Mouse (Mus musculus): ENCODE data around the gene 1700017N19Rik. TPM values are rescaled to one million over a fixed set of nuclear protein-coding genes. Genes with fewer than 3 reads are reported as not detected.
A peak's percentile ranks its signal among the peaks of the same experiment; 100 is the strongest.

1700017N19Rik gene
- polyA plus RNA-seq, 1 experiment from 2014 or later, result not detected

DNA sequence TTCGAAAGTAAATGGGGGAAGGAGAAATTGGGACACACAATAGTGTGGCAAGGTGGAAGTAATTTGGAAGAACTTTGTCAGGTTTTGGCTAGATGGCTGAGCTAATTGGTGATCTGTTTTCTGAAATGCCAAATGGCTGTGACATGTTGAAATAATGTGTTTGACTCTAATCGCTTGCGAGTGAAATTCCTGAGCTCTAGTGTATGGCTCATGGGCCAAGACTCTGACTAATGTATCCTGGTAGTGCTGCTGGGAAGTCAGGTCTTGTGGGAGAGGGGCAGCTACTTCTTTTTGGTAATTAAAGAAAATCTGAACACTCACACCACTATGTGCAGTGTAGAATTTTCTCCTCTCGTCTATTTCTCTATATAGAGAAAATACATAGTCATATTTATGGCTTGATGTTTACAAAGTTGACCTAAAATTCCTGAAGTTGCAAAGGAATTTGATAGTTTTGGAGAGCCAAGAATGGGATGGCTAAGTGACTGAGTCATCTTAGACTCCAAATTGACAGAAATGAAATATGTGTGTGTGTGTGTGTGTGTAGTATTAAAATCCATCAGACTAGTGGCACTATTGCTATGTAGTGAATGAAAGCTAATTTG, 55.1 kb downstream of the 1700017N19Rik start:
- H3K4me2 ChIP-seq (ENCODE audit: low read length), result no peak overlapping the region
- H3K9ac ChIP-seq (ENCODE audit: low read depth, low read length), result no peak overlapping the region
- 83% methylated on average over 4 of the region's 4 CpGs for WGBS
- H3K27ac ChIP-seq, result no peak overlapping the region
- H3K4me1 ChIP-seq (replicated peaks; ENCODE audit: insufficient read depth, low read length), result no peaks in the 10 kb centered on the region
- peak; percentile 27 for DNase-seq (ENCODE audit: low spot score)
- H3K4me3 ChIP-seq (replicated peaks; ENCODE audit: low read depth, low read length), result no peak overlapping the region
- no peaks in the 10 kb centered on the region for H3K9me3 ChIP-seq (replicated peaks; ENCODE audit: low read length)
- no peaks in the 10 kb centered on the region for H3K27me3 ChIP-seq (ENCODE audit: insufficient read depth, low read length)
- no peak for TF ChIP-seq CTCF (IDR thresholded peaks at IDR 0.05; ENCODE audit: low read depth)
- no peak for ATAC-seq (replicated peaks; ENCODE audit: low FRiP score, low read depth)
- no peaks in the 10 kb centered on the region for H3K36me3 ChIP-seq (ENCODE audit: insufficient read depth, low read length)

DNA sequence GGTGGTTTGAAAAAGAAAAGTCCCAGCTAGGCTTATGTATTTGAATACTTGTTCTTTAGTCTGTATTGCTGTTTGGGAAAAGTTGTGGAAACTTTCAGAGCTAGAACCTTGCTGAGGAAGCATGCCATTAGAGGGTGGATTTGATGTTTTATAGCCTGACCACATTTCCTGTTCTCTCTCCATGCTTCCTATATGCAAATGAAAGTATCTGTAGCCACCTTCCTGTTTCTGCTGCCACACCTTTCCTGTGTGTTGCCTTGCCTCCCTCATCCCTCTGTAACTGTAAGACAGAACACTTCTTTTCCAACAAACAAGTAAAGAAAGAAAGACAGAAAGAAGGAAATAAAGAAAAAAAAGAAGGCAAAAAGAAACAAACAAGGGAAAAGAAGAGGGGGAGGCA, 63.9 kb downstream of the 1700017N19Rik start:
- no peak for DNase-seq (ENCODE audit: low spot score)
- Histone ChIP-seq H3K27ac (no peak overlapping the region), H3K27me3 (ENCODE audit: insufficient read depth, low read length) (no peaks in the 10 kb centered on the region), H3K36me3 (ENCODE audit: insufficient read depth, low read length) (no peaks in the 10 kb centered on the region), H3K4me3 (replicated peaks; ENCODE audit: low read depth, low read length) (no peak overlapping the region), H3K9ac (ENCODE audit: low read depth, low read length) (no peak overlapping the region), H3K9me3 (replicated peaks; ENCODE audit: low read length) (no peaks in the 10 kb centered on the region), H3K4me1 (replicated peaks; ENCODE audit: insufficient read depth, low read length) (no peaks in the 10 kb centered on the region), H3K4me2 (ENCODE audit: low read length) (no peak overlapping the region)
- no peak for TF ChIP-seq CTCF (IDR thresholded peaks at IDR 0.05; ENCODE audit: low read depth)
- no peak for ATAC-seq (replicated peaks; ENCODE audit: low FRiP score, low read depth)

GRCm38 (mm10) chr10:100661970-100662590, 71.8 kb downstream of the 1700017N19Rik start:
- no peak for TF ChIP-seq CTCF (IDR thresholded peaks at IDR 0.05; ENCODE audit: low read depth)
- Histone ChIP-seq H3K9me3 (replicated peaks; ENCODE audit: low read length) (no peaks in the 10 kb centered on the region), H3K27me3 (ENCODE audit: insufficient read depth, low read length) (no peaks in the 10 kb centered on the region), H3K4me2 (ENCODE audit: low read length) (no peak overlapping the region), H3K4me3 (replicated peaks; ENCODE audit: low read depth, low read length) (no peak overlapping the region), H3K27ac (no peak overlapping the region), H3K36me3 (ENCODE audit: insufficient read depth, low read length) (no peaks in the 10 kb centered on the region), H3K9ac (ENCODE audit: low read depth, low read length) (no peak overlapping the region), H3K4me1 (replicated peaks; ENCODE audit: insufficient read depth, low read length) (no peaks in the 10 kb centered on the region)
- 86% methylated on average over 2 of the region's 2 CpGs for WGBS
- ATAC-seq (replicated peaks; ENCODE audit: low FRiP score, low read depth) (no peak), DNase-seq (ENCODE audit: low spot score) (no peak)

Other genes starting within 250 kb of the 1700017N19Rik start
- gene Gm4302, start 249.6 kb upstream of the 1700017N19Rik start, polyA plus RNA-seq (2015; fragmentation: Nextera tagmentation; extraction: Ambion mirVana), result not detected in 2 replicates
- not detected in 2 replicates for gene Gm4303, start 244.5 kb upstream of the 1700017N19Rik start, polyA plus RNA-seq (2015; fragmentation: Nextera tagmentation; extraction: Ambion mirVana)
- gene Gm4305, start 239.4 kb upstream of the 1700017N19Rik start, polyA plus RNA-seq (2015; fragmentation: Nextera tagmentation; extraction: Ambion mirVana), result not detected in 2 replicates
- gene Gm4307, start 229.1 kb upstream of the 1700017N19Rik start, polyA plus RNA-seq (2015; fragmentation: Nextera tagmentation; extraction: Ambion mirVana), result not detected in 2 replicates
- gene Gm4312, start 207.9 kb upstream of the 1700017N19Rik start, polyA plus RNA-seq (2015; fragmentation: Nextera tagmentation; extraction: Ambion mirVana), result not detected in 2 replicates
- gene Tmtc3, start 103.1 kb upstream of the 1700017N19Rik start, polyA plus RNA-seq (2015; fragmentation: Nextera tagmentation; extraction: Ambion mirVana), result 13.9 and 15.6 TPM in 2 replicates
- 4.6 and 5.0 TPM in 2 replicates for gene Cep290, start 102.9 kb upstream of the 1700017N19Rik start, polyA plus RNA-seq (2015; fragmentation: Nextera tagmentation; extraction: Ambion mirVana)
- gene 4930430F08Rik, start 61 bp upstream of the 1700017N19Rik start, polyA plus RNA-seq (2015; fragmentation: Nextera tagmentation; extraction: Ambion mirVana), result 10.1 and 11.3 TPM in 2 replicates